In the genomic region with DNA sequence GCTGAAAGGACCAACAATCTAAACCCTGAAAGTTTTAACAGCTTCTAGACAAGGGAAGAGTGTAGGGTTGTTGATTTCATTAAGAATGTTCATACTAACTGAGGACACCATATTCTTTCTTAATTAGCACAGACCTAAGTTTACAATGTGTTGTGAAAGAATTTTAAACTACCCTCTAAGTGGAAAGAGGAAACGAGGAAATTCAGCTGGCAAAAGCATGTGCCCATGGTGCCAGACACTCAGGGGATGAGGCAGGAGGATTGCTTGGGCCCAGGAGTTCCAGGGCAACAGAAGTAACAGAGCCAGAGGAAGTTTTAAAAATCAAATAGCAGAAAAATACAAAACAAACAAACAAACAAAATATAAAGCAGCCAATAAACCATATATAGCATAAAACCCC, we compare ENCODE assay signal across 23 mouse cellular contexts. TPM values are rescaled to one million over a fixed set of nuclear protein-coding genes. Genes with fewer than 3 reads are reported as not detected.
DNase-seq lines count a peak whose midpoint lies in the region; ATAC-seq and TF ChIP-seq lines count a peak whose summit lies in the region.
"Had no signal": no experiment of that assay in that cellular context is flagged by ENCODE, and none has a peak within 500 bp of the region (broad histone marks: within the 10 kb centered on the region; RNA-seq: fewer than 3 reads in every experiment).

No protein-coding gene starts in this region.

- no peaks in the 10 kb centered on the region for H3K9me3 ChIP-seq in intestine, embryonic 15.5 days
- H3K9me3 ChIP-seq: embryonic facial prominence, embryonic 10.5 days; embryonic facial prominence, embryonic 12.5 days; forebrain, embryonic 13.5 days; forebrain, embryonic 15.5 days; G1E had no signal

- peaks cover 15% of the 10 kb centered on the region; the same call in 1 of the 2 replicates for H3K36me3 ChIP-seq in intestine, embryonic 15.5 days

- intact Hi-C loops in heart, postnatal 25 days (cut with DNase I), result no loop called here

- peak overlapping the region; percentile 38; the same call in 1 of the 2 replicates for H3K27ac ChIP-seq in bone marrow macrophage, adult 2 months (ENCODE audit: insufficient read depth, low read depth, low read length)
- no peak overlapping the region for H3K27ac ChIP-seq in intestine, embryonic 15.5 days
- H3K27ac ChIP-seq: embryonic facial prominence, embryonic 10.5 days; embryonic facial prominence, embryonic 12.5 days; forebrain, embryonic 13.5 days had no signal

- WGBS in intestine, embryonic 15.5 days, result 79% methylated on average over 1 of the region's 1 CpGs

- H3K9ac ChIP-seq in intestine, embryonic 15.5 days, result no peak overlapping the region
- H3K9ac ChIP-seq: embryonic facial prominence, embryonic 12.5 days; forebrain, embryonic 13.5 days; forebrain, embryonic 15.5 days had no signal

- H3K4me1 ChIP-seq in bone marrow macrophage, adult 2 months (ENCODE audit: control insufficient read depth, insufficient read depth, low read length), result peaks cover 34% of the 10 kb centered on the region
- no peaks in the 10 kb centered on the region for H3K4me1 ChIP-seq in intestine, embryonic 15.5 days (replicated peaks)
- H3K4me1 ChIP-seq: embryonic facial prominence, embryonic 10.5 days; embryonic facial prominence, embryonic 12.5 days had no signal

- H3K27me3 ChIP-seq in intestine, embryonic 15.5 days (replicated peaks), result no peaks in the 10 kb centered on the region
- H3K27me3 ChIP-seq: CH12.LX; embryonic facial prominence, embryonic 12.5 days; forebrain, embryonic 13.5 days; forebrain, embryonic 15.5 days; Patski had no signal

- peak; percentile 79 for ATAC-seq in granulocyte monocyte progenitor cell, adult 5-6 weeks (replicated peaks; ENCODE audit: poor library complexity, severe bottlenecking)
- ATAC-seq in megakaryocyte progenitor cell, adult 5-6 weeks (replicated peaks; ENCODE audit: poor library complexity), result peak; percentile 82
- no peak for ATAC-seq in intestine, embryonic 15.5 days
- ATAC-seq: activated CD4-positive, CD25-positive, alpha-beta regulatory T cell, adult 4 months; CD4-positive, CD25-positive, alpha-beta regulatory T cell, adult 4 months; forebrain, embryonic 13.5 days; forebrain, embryonic 15.5 days; Patski had no signal

- TF ChIP-seq POLR2A in bone marrow macrophage, adult 2 months (IDR thresholded peaks at IDR 0.05; ENCODE audit: borderline replicate concordance, low read depth, low read length), result no peak

- peak; percentile 75 for DNase-seq in heart, adult 11 months
- DNase-seq in heart, postnatal 25 days (ENCODE audit: low spot score), result no peak
- no peak for DNase-seq in testis, postnatal 10 days (ENCODE audit: low spot score)
- DNase-seq: adrenal gland, adult 8-10 months; B cell, adult 2 months; cerebellum, adult 11-12 months; cerebellum, adult 2 months; cerebellum, adult 9-10 months; cerebellum, postnatal 10 days; cerebellum, postnatal 25 days had no signal

- TF ChIP-seq CTCF in bone marrow macrophage, adult 2 months (IDR thresholded peaks at IDR 0.05; ENCODE audit: low read depth, low read length), result no peak

- no peak overlapping the region for H3K4me3 ChIP-seq in bone marrow macrophage, adult 2 months (ENCODE audit: insufficient read depth, low read length)
- no peak overlapping the region for H3K4me3 ChIP-seq in intestine, embryonic 15.5 days (replicated peaks)
- H3K4me3 ChIP-seq: embryonic facial prominence, embryonic 10.5 days; embryonic facial prominence, embryonic 12.5 days; forebrain, embryonic 13.5 days; forebrain, embryonic 15.5 days had no signal

- no peak overlapping the region for H3K4me2 ChIP-seq in intestine, embryonic 15.5 days (replicated peaks)
- H3K4me2 ChIP-seq: embryonic facial prominence, embryonic 12.5 days; forebrain, embryonic 13.5 days; forebrain, embryonic 15.5 days had no signal

RNA-seq across cellular contexts. Expression of gene Dnajc13, which starts 28.9 kb away (rescaled TPM):
- total RNA-seq in heart, postnatal 25 days (2021), result 10 to 100 TPM; 34.0 to 36.3 TPM
- 65.0 and 86.1 TPM in 2 replicates for polyA plus RNA-seq in bone marrow macrophage, adult 2 months (2012; ENCODE audit: insufficient read depth, insufficient read length, missing spikeins)
- 62.3 and 102 TPM in 2 replicates for total RNA-seq in granulocyte monocyte progenitor cell, adult 5-6 weeks (2014; fragmentation: Nextera tagmentation)
- 48.9 and 53.9 TPM in 2 replicates for total RNA-seq in granulocyte monocyte progenitor cell, adult 5-6 weeks (2017)
- total RNA-seq in megakaryocyte progenitor cell, adult 5-6 weeks (2015), result 91.6 and 107 TPM in 2 replicates
- 52.1 and 55.5 TPM in 2 replicates for total RNA-seq in megakaryocyte progenitor cell, adult 5-6 weeks (2017)
- polyA plus RNA-seq in intestine, embryonic 15.5 days (2015; fragmentation: Nextera tagmentation; extraction: Ambion mirVana), result 19.1 and 21.8 TPM in 2 replicates
